20 mouse cellular contexts compared by ENCODE assay signal in genomic region chr9:21008007-21008406, GRCm38 (mm10). TPM values are rescaled to one million over a fixed set of nuclear protein-coding genes. Genes with fewer than 3 reads are reported as not detected.
DNase-seq lines count a peak whose midpoint lies in the region; ATAC-seq and TF ChIP-seq lines count a peak whose summit lies in the region.
"Had no signal": no experiment of that assay in that cellular context is flagged by ENCODE, and none has a peak within 500 bp of the region (broad histone marks: within the 10 kb centered on the region; RNA-seq: fewer than 3 reads in every experiment).

No protein-coding gene starts in this region.

- intact Hi-C loops in gastrocnemius, adult 2 months (cut with DNase I), result no loop called here

- no peak for DNase-seq in gastrocnemius, adult 2 months
- DNase-seq in gastrocnemius, postnatal 4 days (ENCODE audit: low spot score in 2 of 2), result no peak
- DNase-seq in liver, adult 2 months (ENCODE audit: extremely low read depth, low read depth, low spot score), result no peak
- DNase-seq in liver, embryonic 11.5 days (ENCODE audit: low spot score), result no peak
- DNase-seq in ES-E14 (ENCODE audit: low read depth, low spot score), result no peak
- DNase-seq in liver, embryonic 14.5 days (ENCODE audit: low read depth in 3 of 3, low spot score in 3 of 3), result no peak
- no peak for DNase-seq in ovary, postnatal 36 days (ENCODE audit: low spot score)
- DNase-seq: cerebellum, postnatal 14 days; gastrocnemius, postnatal 25 days; kidney, postnatal 25 days; lung, adult 18-20 months; thymus, postnatal 14 days had no signal

- TF ChIP-seq CTCF in gastrocnemius, adult 2 months (IDR thresholded peaks at IDR 0.05), result peak; percentile 30; the same call in 1 of the 2 replicates
- TF ChIP-seq CTCF in liver, adult 2 months (IDR thresholded peaks at IDR 0.05; ENCODE audit: low read depth, low read length), result peak; percentile 22; the same call in 1 of the 2 replicates
- peak; percentile 55 for TF ChIP-seq CTCF in liver, embryonic 14.5 days (IDR thresholded peaks at IDR 0.05; ENCODE audit: low read depth)

- H3K36me3 ChIP-seq in liver, adult 2 months (ENCODE audit: control insufficient read depth, insufficient read depth, low read length), result peaks cover 19% of the 10 kb centered on the region; the same call in 1 of the 2 replicates
- H3K36me3 ChIP-seq in liver, embryonic 11.5 days (ENCODE audit: control insufficient read depth, insufficient read depth, low read length), result peaks cover 16% of the 10 kb centered on the region
- H3K36me3 ChIP-seq in ES-E14 (ENCODE audit: control insufficient read depth, insufficient read depth, low read length, poor library complexity, severe bottlenecking), result peaks cover 29% of the 10 kb centered on the region
- H3K36me3 ChIP-seq in liver, embryonic 14.5 days (replicated peaks; ENCODE audit: control insufficient read depth, insufficient read depth, low read depth), result no peaks in the 10 kb centered on the region; the same call in 1 of the 2 replicates
- H3K36me3 ChIP-seq in hindbrain, embryonic 13.5 days, result peaks cover 50% of the 10 kb centered on the region

- H3K9me3 ChIP-seq in liver, embryonic 11.5 days (ENCODE audit: control insufficient read depth, low read length), result no peaks in the 10 kb centered on the region
- no peaks in the 10 kb centered on the region for H3K9me3 ChIP-seq in ES-E14 (ENCODE audit: control insufficient read depth, insufficient read depth, low read depth, low read length)
- no peaks in the 10 kb centered on the region for H3K9me3 ChIP-seq in liver, embryonic 14.5 days (ENCODE audit: control insufficient read depth, low read length)
- H3K9me3 ChIP-seq in hindbrain, embryonic 13.5 days, result no peaks in the 10 kb centered on the region
- H3K9me3 ChIP-seq: embryonic facial prominence, embryonic 13.5 days; forebrain, embryonic 10.5 days; heart, embryonic 12.5 days; megakaryocyte, embryonic 14.5 days; neural tube, embryonic 13.5 days; stomach, embryonic 15.5 days had no signal

- no peak overlapping the region for H3K4me3 ChIP-seq in gastrocnemius, adult 2 months
- no peak overlapping the region for H3K4me3 ChIP-seq in liver, adult 2 months (ENCODE audit: insufficient read depth, low read depth, low read length)
- H3K4me3 ChIP-seq in liver, embryonic 11.5 days (ENCODE audit: low read depth, low read length), result no peak overlapping the region
- H3K4me3 ChIP-seq in ES-E14 (ENCODE audit: insufficient read depth in 1 of 2, low read depth in 1 of 2, low read length in 2 of 2, poor library complexity in 1 of 2, severe bottlenecking in 1 of 2), result no peak overlapping the region
- H3K4me3 ChIP-seq in liver, embryonic 14.5 days (ENCODE audit: insufficient read depth in 1 of 2, low read depth in 2 of 2, low read length in 2 of 2), result no peak overlapping the region
- H3K4me3 ChIP-seq in hindbrain, embryonic 13.5 days, result no peak overlapping the region
- H3K4me3 ChIP-seq: embryonic facial prominence, embryonic 13.5 days; forebrain, embryonic 10.5 days; heart, embryonic 12.5 days; megakaryocyte, embryonic 14.5 days; neural tube, embryonic 13.5 days; stomach, embryonic 15.5 days had no signal

- WGBS in liver, adult 2 months, result 87% methylated on average over 7 of the region's 7 CpGs
- 83% methylated on average over 7 of the region's 7 CpGs for WGBS in liver, embryonic 11.5 days
- WGBS in liver, embryonic 14.5 days (ENCODE audit: insufficient replicate concordance), result 71% methylated on average over 7 of the region's 7 CpGs
- WGBS in hindbrain, embryonic 13.5 days, result 91% methylated on average over 7 of the region's 7 CpGs

- no peaks in the 10 kb centered on the region for H3K79me2 ChIP-seq in liver, adult 2 months (ENCODE audit: control insufficient read depth, insufficient read depth, low read length)

- no peak overlapping the region for H3K9ac ChIP-seq in liver, adult 2 months (ENCODE audit: low read depth, low read length)
- H3K9ac ChIP-seq in liver, embryonic 11.5 days (ENCODE audit: low read depth, low read length), result no peak overlapping the region
- H3K9ac ChIP-seq in ES-E14 (ENCODE audit: insufficient read depth, low read depth, low read length, poor library complexity, severe bottlenecking), result no peak overlapping the region
- no peak overlapping the region for H3K9ac ChIP-seq in liver, embryonic 14.5 days (replicated peaks)
- no peak overlapping the region for H3K9ac ChIP-seq in hindbrain, embryonic 13.5 days
- H3K9ac ChIP-seq: embryonic facial prominence, embryonic 13.5 days; heart, embryonic 12.5 days; neural tube, embryonic 13.5 days; stomach, embryonic 15.5 days had no signal

- TF ChIP-seq POLR2A in liver, adult 2 months (IDR thresholded peaks at IDR 0.05; ENCODE audit: extremely low read depth, insufficient read depth, low read length), result no peak

- TF ChIP-seq EP300 in liver, embryonic 14.5 days (IDR thresholded peaks at IDR 0.05; ENCODE audit: low read depth), result no peak

- in situ Hi-C loops in ES-E14 (cut with MboI; ENCODE audit: low sequenced_read_pairs in 2 of 2, unreplicated experiment in 2 of 2), result loop anchor here in 1 of 2 experiments (10.0 kb wide), 1 partner anchor 113 kb away; the partner anchor contains the start of gene Eif3g

- no peak overlapping the region for H3K27ac ChIP-seq in gastrocnemius, adult 2 months
- H3K27ac ChIP-seq in liver, adult 2 months (replicated peaks; ENCODE audit: insufficient read depth, low read depth, low read length), result no peak overlapping the region
- no peak overlapping the region for H3K27ac ChIP-seq in liver, embryonic 11.5 days (ENCODE audit: low read depth, low read length)
- H3K27ac ChIP-seq in ES-E14 (ENCODE audit: insufficient read depth, low read depth, low read length, poor library complexity, severe bottlenecking), result peak overlapping the region; percentile 18; the same call in 1 of the 2 replicates
- no peak overlapping the region for H3K27ac ChIP-seq in liver, embryonic 14.5 days
- H3K27ac ChIP-seq in hindbrain, embryonic 13.5 days, result no peak overlapping the region
- H3K27ac ChIP-seq: embryonic facial prominence, embryonic 13.5 days; forebrain, embryonic 10.5 days; neural tube, embryonic 13.5 days; stomach, embryonic 15.5 days had no signal

- H3K27me3 ChIP-seq in liver, adult 2 months (ENCODE audit: control insufficient read depth, insufficient read depth, low read length), result no peaks in the 10 kb centered on the region
- H3K27me3 ChIP-seq in liver, embryonic 11.5 days (replicated peaks; ENCODE audit: control insufficient read depth, insufficient read depth, low read length), result no peaks in the 10 kb centered on the region
- no peaks in the 10 kb centered on the region for H3K27me3 ChIP-seq in liver, embryonic 14.5 days (ENCODE audit: control insufficient read depth, insufficient read depth, low read length)
- H3K27me3 ChIP-seq in hindbrain, embryonic 13.5 days, result peaks cover 11% of the 10 kb centered on the region
- H3K27me3 ChIP-seq: embryonic facial prominence, embryonic 13.5 days; heart, embryonic 12.5 days; megakaryocyte, embryonic 14.5 days; stomach, embryonic 15.5 days had no signal

- ATAC-seq in liver, embryonic 11.5 days (replicated peaks; ENCODE audit: low FRiP score), result no peak
- ATAC-seq in liver, embryonic 14.5 days (ENCODE audit: insufficient read depth), result no peak
- no peak for ATAC-seq in hindbrain, embryonic 13.5 days (ENCODE audit: low FRiP score)

- H3K4me1 ChIP-seq in liver, adult 2 months (ENCODE audit: control insufficient read depth, insufficient read depth, low read length), result no peaks in the 10 kb centered on the region; the same call in 1 of the 2 replicates
- 0 out of 2 replicates have a peak, but pooled peaks cover 10% of the 10 kb centered on the region for H3K4me1 ChIP-seq in liver, embryonic 11.5 days (replicated peaks; ENCODE audit: control insufficient read depth, insufficient read depth, low read length)
- peaks cover 0 to 7% of the 10 kb centered on the region in 2 experiments; a peak in 1 of 4 replicates for H3K4me1 ChIP-seq in ES-E14 (ENCODE audit: control insufficient read depth in 2 of 2, insufficient read depth in 2 of 2, low read length in 2 of 2, poor library complexity in 1 of 2)
- H3K4me1 ChIP-seq in liver, embryonic 14.5 days (replicated peaks; ENCODE audit: control insufficient read depth in 2 of 2, insufficient read depth in 2 of 2, low read length in 1 of 2), result peaks cover 9 to 15% of the 10 kb centered on the region in 2 experiments
- H3K4me1 ChIP-seq in hindbrain, embryonic 13.5 days (replicated peaks), result peaks cover 8% of the 10 kb centered on the region

- H3K4me2 ChIP-seq in liver, embryonic 11.5 days, result no peak overlapping the region
- H3K4me2 ChIP-seq in liver, embryonic 14.5 days (ENCODE audit: low read depth), result no peak overlapping the region
- no peak overlapping the region for H3K4me2 ChIP-seq in hindbrain, embryonic 13.5 days
- H3K4me2 ChIP-seq: embryonic facial prominence, embryonic 13.5 days; heart, embryonic 12.5 days; neural tube, embryonic 13.5 days; stomach, embryonic 15.5 days had no signal

RNA-seq across cellular contexts. Expression of gene Mrpl4, which starts 5.5 kb away (rescaled TPM):
- 10 to 100 TPM; 51.8 to 70.0 TPM for total RNA-seq in gastrocnemius, adult 2 months (2021)
- total RNA-seq in gastrocnemius, postnatal 4 days (2021), result 10 to 100 TPM; 42.7 to 49.2 TPM
- 16.0 and 21.9 TPM in 2 replicates for total RNA-seq in liver, adult 2 months (2014; rRNA removed)
- 72.4 and 79.8 TPM in 2 replicates for polyA plus RNA-seq in liver, adult 2 months (2012; rRNA removed)
- polyA plus RNA-seq in liver, embryonic 11.5 days (2014; fragmentation: Nextera tagmentation; extraction: Ambion mirVana), result 138 and 145 TPM in 2 replicates
- total RNA-seq in ES-E14 (2012; rRNA removed), result 80.8 and 89.5 TPM in 2 replicates
- 36.5 and 36.7 TPM in 2 replicates for polyA plus RNA-seq in liver, embryonic 14.5 days (2012; rRNA removed)
- polyA plus RNA-seq in liver, embryonic 14.5 days (2014; fragmentation: Nextera tagmentation; extraction: Ambion mirVana), result 61.3 and 67.7 TPM in 2 replicates
- polyA plus RNA-seq in hindbrain, embryonic 13.5 days (2015; fragmentation: Nextera tagmentation; extraction: Ambion mirVana), result 98.2 and 104 TPM in 2 replicates

RNA-seq across cellular contexts. Expression of gene Icam1, which starts 7.8 kb away (rescaled TPM):
- 1 to 10 TPM; 1.7 to 1.9 TPM for total RNA-seq in gastrocnemius, adult 2 months (2021)
- total RNA-seq in gastrocnemius, postnatal 4 days (2021), result 1 to 10 TPM; 5.4 to 6.7 TPM
- 8.6 and 9.6 TPM in 2 replicates for total RNA-seq in liver, adult 2 months (2014; rRNA removed)
- polyA plus RNA-seq in liver, adult 2 months (2012; rRNA removed), result 5.8 and 11.6 TPM in 2 replicates
- polyA plus RNA-seq in liver, embryonic 11.5 days (2014; fragmentation: Nextera tagmentation; extraction: Ambion mirVana), result 12.2 and 13.0 TPM in 2 replicates
- 153 and 310 TPM in 2 replicates for total RNA-seq in ES-E14 (2012; rRNA removed)
- polyA plus RNA-seq in liver, embryonic 14.5 days (2012; rRNA removed), result 5.4 and 6.9 TPM in 2 replicates
- 7.9 and 9.1 TPM in 2 replicates for polyA plus RNA-seq in liver, embryonic 14.5 days (2014; fragmentation: Nextera tagmentation; extraction: Ambion mirVana)
- polyA plus RNA-seq in hindbrain, embryonic 13.5 days (2015; fragmentation: Nextera tagmentation; extraction: Ambion mirVana), result 3.4 and 4.4 TPM in 2 replicates

RNA-seq across cellular contexts. Expression of gene Icam4, which starts 21.2 kb away (rescaled TPM):
- total RNA-seq in gastrocnemius, adult 2 months (2021), result 1 to 10 TPM; 1.2 to 2.2 TPM
- not detected for total RNA-seq in gastrocnemius, postnatal 4 days (2021)
- total RNA-seq in liver, adult 2 months (2014; rRNA removed), result 0.28 TPM in 1 of 2 replicates, not detected in the other
- 0.62 and 0.81 TPM in 2 replicates for polyA plus RNA-seq in liver, adult 2 months (2012; rRNA removed)
- polyA plus RNA-seq in liver, embryonic 11.5 days (2014; fragmentation: Nextera tagmentation; extraction: Ambion mirVana), result 146 and 147 TPM in 2 replicates
- total RNA-seq in ES-E14 (2012; rRNA removed), result 1.5 and 3.1 TPM in 2 replicates
- 61.8 and 64.1 TPM in 2 replicates for polyA plus RNA-seq in liver, embryonic 14.5 days (2012; rRNA removed)
- polyA plus RNA-seq in liver, embryonic 14.5 days (2014; fragmentation: Nextera tagmentation; extraction: Ambion mirVana), result 204 and 223 TPM in 2 replicates
- polyA plus RNA-seq in hindbrain, embryonic 13.5 days (2015; fragmentation: Nextera tagmentation; extraction: Ambion mirVana), result 0.21 TPM in 1 of 2 replicates, not detected in the other

RNA-seq across cellular contexts. Expression of gene Icam5, which starts 23.9 kb away (rescaled TPM):
- total RNA-seq in gastrocnemius, adult 2 months (2021), result not detected
- total RNA-seq in gastrocnemius, postnatal 4 days (2021), result under 1 TPM in 1 of 2 experiments, not detected in 1; 0.08 TPM
- total RNA-seq in liver, adult 2 months (2014; rRNA removed), result 0.07 TPM in 1 of 2 replicates, not detected in the other
- 0.02 and 0.09 TPM in 2 replicates for polyA plus RNA-seq in liver, adult 2 months (2012; rRNA removed)
- polyA plus RNA-seq in liver, embryonic 11.5 days (2014; fragmentation: Nextera tagmentation; extraction: Ambion mirVana), result 0.37 and 0.44 TPM in 2 replicates
- total RNA-seq in ES-E14 (2012; rRNA removed), result 1.4 and 1.8 TPM in 2 replicates
- 0.70 and 0.87 TPM in 2 replicates for polyA plus RNA-seq in liver, embryonic 14.5 days (2012; rRNA removed)
- polyA plus RNA-seq in liver, embryonic 14.5 days (2014; fragmentation: Nextera tagmentation; extraction: Ambion mirVana), result 0.20 and 0.28 TPM in 2 replicates
- 0.58 and 0.80 TPM in 2 replicates for polyA plus RNA-seq in hindbrain, embryonic 13.5 days (2015; fragmentation: Nextera tagmentation; extraction: Ambion mirVana)
- total RNA-seq: gastrocnemius, postnatal 25 days; hematopoietic stem cell, adult 5-6 weeks had no signal
- polyA plus RNA-seq: heart, embryonic 12.5 days had no signal

RNA-seq across cellular contexts. Expression of gene S1pr2, which starts 31.4 kb away (rescaled TPM):
- total RNA-seq in gastrocnemius, adult 2 months (2021), result 1 to 10 TPM; 2.0 to 2.3 TPM
- 10 to 100 TPM; 19.8 to 20.2 TPM for total RNA-seq in gastrocnemius, postnatal 4 days (2021)
- 1.2 and 2.1 TPM in 2 replicates for total RNA-seq in liver, adult 2 months (2014; rRNA removed)
- 2.9 and 3.9 TPM in 2 replicates for polyA plus RNA-seq in liver, adult 2 months (2012; rRNA removed)
- polyA plus RNA-seq in liver, embryonic 11.5 days (2014; fragmentation: Nextera tagmentation; extraction: Ambion mirVana), result 15.2 and 16.8 TPM in 2 replicates
- total RNA-seq in ES-E14 (2012; rRNA removed), result 35.7 and 62.4 TPM in 2 replicates
- 1.2 and 1.3 TPM in 2 replicates for polyA plus RNA-seq in liver, embryonic 14.5 days (2012; rRNA removed)
- polyA plus RNA-seq in liver, embryonic 14.5 days (2014; fragmentation: Nextera tagmentation; extraction: Ambion mirVana), result 2.3 and 3.0 TPM in 2 replicates
- polyA plus RNA-seq in hindbrain, embryonic 13.5 days (2015; fragmentation: Nextera tagmentation; extraction: Ambion mirVana), result 11.0 and 14.3 TPM in 2 replicates

Comparison
In these comparisons a context has a peak if more than half of its experiments do, and no peak if none do; other contexts are left out.
1. RNA of gene Icam1, which starts 7.8 kb away (total RNA-seq): 153 to 310 TPM in ES-E14; 8.6 to 9.6 TPM in liver, adult 2 months, 5.4 to 6.7 TPM in gastrocnemius, postnatal 4 days and 1.7 to 1.9 TPM in gastrocnemius, adult 2 months; every median in the first group is over 10 times any median in the second.
2. Peak in every context shown above with its lines, with median percentiles within 50 percentile points of each other: CTCF ChIP-seq.